Mouse (Mus musculus) midbrain, postnatal 0 days (tissue): Measurements from ENCODE around the gene Angptl4. TPM values are rescaled to one million over a fixed set of nuclear protein-coding genes. Genes with fewer than 3 reads are reported as not detected.
A peak's percentile ranks its signal among the peaks of the same experiment; 100 is the strongest.
"Not testable (repeated sequence)": the region's sequence is repeated elsewhere in the genome, so short reads cannot be mapped to it uniquely, and the experiment has no call there.

ENCODE experiments used
- ATAC-seq: fragments of 200-750 bp; cut with Nextera tagmentation; 2 replicates; pipeline ENCODE4 v1.8.0; 2017; ENCODE audit warnings: moderate number of reproducible peaks, mild to moderate bottlenecking, moderate TSS enrichment, moderate library complexity; ENCODE audit not compliant: low FRiP score
- DNase-seq: peaks from one replicate; pipeline ENCODE4 v3.0.0-alpha.2; 2015; ENCODE audit warnings: low spot score
- H3K27ac ChIP-seq: fragments of 300-500 bp; sonication (generic); 2 replicates; pipeline ENCODE4 v1.5.1; 2014; ENCODE audit warnings: low read depth, mild to moderate bottlenecking, low read length, mixed read lengths
- H3K27me3 ChIP-seq: fragments of 300-500 bp; sonication (generic); 2 replicates; pipeline ENCODE4 v1.6.1; 2014; ENCODE audit warnings: low read length, control low read depth, mixed read lengths; ENCODE audit not compliant: insufficient read depth
- H3K36me3 ChIP-seq: fragments of 300-500 bp; sonication (generic); 2 replicates; pipeline ENCODE4 v1.6.1; 2014; ENCODE audit warnings: low read length, control low read depth, mixed read lengths; ENCODE audit not compliant: insufficient read depth
- H3K4me1 ChIP-seq: fragments of 300-500 bp; sonication (generic); 2 replicates; pipeline ENCODE4 v1.6.1; 2014; ENCODE audit warnings: mild to moderate bottlenecking, control low read depth, antibody characterized with exemption, low read length, mixed read lengths; ENCODE audit not compliant: insufficient read depth
- H3K4me2 ChIP-seq: fragments of 300-500 bp; sonication (generic); 2 replicates; pipeline ENCODE4 v1.6.1; 2014; ENCODE audit warnings: low read depth, mild to moderate bottlenecking, low read length, mixed read lengths; ENCODE audit not compliant: poor library complexity, severe bottlenecking
- H3K4me3 ChIP-seq: fragments of 300-500 bp; sonication (generic); 2 replicates; pipeline ENCODE4 v1.5.1; 2014; ENCODE audit warnings: low read depth, mild to moderate bottlenecking, low read length, moderate library complexity
- H3K9ac ChIP-seq: fragments of 300-500 bp; sonication (generic); replicated peaks from 2 replicates; pipeline ENCODE4 v1.6.1; 2014; ENCODE audit warnings: mild to moderate bottlenecking, low read length, moderate library complexity, mixed read lengths; ENCODE audit not compliant: poor library complexity, severe bottlenecking
- H3K9me3 ChIP-seq: fragments of 300-500 bp; sonication (generic); 2 replicates; pipeline ENCODE4 v1.6.1; 2016; ENCODE audit warnings: low read length, control low read depth
- CTCF ChIP-seq: IDR thresholded peaks from 2 replicates; pipeline ENCODE4 v1.5.1; 2016; ENCODE audit warnings: antibody characterized with exemption, mild to moderate bottlenecking
- WGBS: fragments of 180-500 bp; shearing (Covaris S2); extraction: QIAGEN DNeasy Blood & Tissue Kit; methylation state at CpG from one replicate; pipeline ENCODE4 v1.1.7; 2014; 5-methylcytosine and 5-hydroxymethylcytosine counted together
- polyA plus RNA-seq: library from polyadenylated mRNA; unstranded; fragments of >200 nt; fragmentation: Nextera tagmentation; extraction: Ambion mirVana; gene quantifications from 2 replicates; pipeline ENCODE4 v1.2.1, GENCODE M21; 2015
- total RNA-seq: library from RNA; depleted of rRNA; stranded (reverse); fragments of >200 nt; gene quantifications from 2 replicates; pipeline ENCODE4 v1.2.3, GENCODE M21; 2014

Gene Angptl4
- total and polyA plus RNA-seq, 2 experiments from 2014 or later: 22.5 to 27.5 TPM

DNA sequence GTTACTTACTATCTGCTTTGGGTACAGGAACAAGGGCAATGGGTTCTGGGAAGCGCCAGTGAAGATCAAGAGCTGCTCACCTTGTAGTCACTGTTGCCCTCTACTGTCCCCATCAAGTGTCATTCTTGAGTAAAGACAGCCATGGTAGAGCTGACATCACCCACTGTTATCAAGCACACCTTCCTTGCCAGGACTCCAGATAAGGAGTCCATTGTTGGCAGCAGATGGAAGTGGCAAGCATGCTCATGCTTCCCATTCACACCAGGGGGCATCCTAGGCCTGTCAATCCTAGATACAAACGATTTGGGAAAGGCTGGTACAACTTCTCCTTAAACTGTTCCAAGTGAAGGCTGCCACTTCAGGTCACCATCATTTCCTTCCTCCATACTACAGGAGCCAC lies 35.6 kb downstream of the Angptl4 start:
- ATAC-seq (peak; percentile 44; the same call in 1 of the 2 replicates), DNase-seq (peak; percentile 56)
- Histone ChIP-seq H3K4me3 (no peak overlapping the region), H3K36me3 (peaks cover 29% of the 10 kb centered on the region), H3K4me2 (no peak overlapping the region), H3K27ac (no peak overlapping the region), H3K4me1 (no peaks in the 10 kb centered on the region), H3K9ac (no peak overlapping the region), H3K9me3 (no peaks in the 10 kb centered on the region), H3K27me3 (no peaks in the 10 kb centered on the region)
- 73% methylated on average over 2 of the region's 2 CpGs for WGBS
- TF ChIP-seq CTCF: peak; percentile 70

- no peak overlapping the region for H3K4me2 ChIP-seq
- TF ChIP-seq CTCF: no peak
- WGBS: 89% methylated on average over 5 of the region's 5 CpGs
- H3K9ac ChIP-seq: no peak overlapping the region
- H3K27ac ChIP-seq: no peak overlapping the region
- no peak for DNase-seq
- no peaks in the 10 kb centered on the region for H3K9me3 ChIP-seq
- no peaks in the 10 kb centered on the region for H3K4me1 ChIP-seq
- H3K27me3 ChIP-seq: no peaks in the 10 kb centered on the region
- no peak for ATAC-seq
- peaks cover 29% of the 10 kb centered on the region for H3K36me3 ChIP-seq
- H3K4me3 ChIP-seq: no peak overlapping the region
Measured at GRCm38 (mm10) chr17:33744686-33745384, 36.8 kb downstream of the Angptl4 start.

DNA sequence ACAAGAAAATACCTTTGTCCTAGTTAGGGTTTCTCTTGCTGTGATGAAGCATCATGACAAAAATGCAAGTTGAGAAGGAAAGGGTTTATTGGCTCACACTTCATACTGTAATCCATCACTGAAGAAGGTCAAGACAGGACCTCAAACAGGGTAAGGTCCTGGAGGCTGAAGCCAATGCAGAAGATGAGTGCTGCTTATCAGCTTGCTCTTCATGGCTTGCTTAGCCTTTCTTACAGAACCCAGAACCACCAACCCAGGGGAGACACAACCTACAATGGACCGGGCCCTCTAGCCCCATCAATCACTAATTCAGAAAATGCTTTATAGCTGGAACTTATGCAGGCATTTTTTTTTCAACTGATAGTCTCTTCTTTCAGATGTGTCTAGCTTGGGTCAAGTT lies 39.2 kb downstream of the Angptl4 start:
- no peak for TF ChIP-seq CTCF
- DNase-seq (no peak), ATAC-seq (no peak)
- Histone ChIP-seq H3K9me3 (no peaks in the 10 kb centered on the region), H3K27me3 (no peaks in the 10 kb centered on the region), H3K4me3 (no peak overlapping the region), H3K4me1 (no peaks in the 10 kb centered on the region), H3K9ac (no peak overlapping the region), H3K4me2 (no peak overlapping the region), H3K27ac (no peak overlapping the region), H3K36me3 (peaks cover 10% of the 10 kb centered on the region)
- WGBS: 100% methylated on average over 1 of the region's 1 CpGs

DNA sequence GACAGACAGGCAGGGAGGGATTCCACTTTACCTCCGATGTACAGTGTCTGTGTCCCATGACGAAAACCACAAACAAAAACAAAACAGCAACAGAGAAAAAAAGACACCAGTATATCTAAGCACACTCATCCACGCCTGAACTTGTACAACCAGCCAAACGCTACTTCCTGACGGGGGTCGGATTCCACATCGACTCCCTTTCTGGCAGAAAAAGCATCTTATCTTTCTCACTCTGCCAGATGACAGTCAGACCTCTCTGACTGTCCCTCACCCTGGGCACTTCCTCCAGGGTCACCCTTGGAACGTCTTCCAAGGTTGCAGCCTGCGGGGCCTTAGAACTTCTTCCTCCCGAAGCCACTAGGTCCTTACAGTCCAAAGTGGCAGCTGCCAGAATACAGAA lies 48.1 kb downstream of the Angptl4 start:
- ATAC-seq, H3K4me1 ChIP-seq, H3K36me3 ChIP-seq, H3K9ac ChIP-seq, H3K4me3 ChIP-seq, H3K9me3 ChIP-seq, H3K27ac ChIP-seq, H3K4me2 ChIP-seq, DNase-seq, H3K27me3 ChIP-seq: not testable (repeated sequence)
- 84% methylated on average over 10 of the region's 10 CpGs for WGBS

DNA sequence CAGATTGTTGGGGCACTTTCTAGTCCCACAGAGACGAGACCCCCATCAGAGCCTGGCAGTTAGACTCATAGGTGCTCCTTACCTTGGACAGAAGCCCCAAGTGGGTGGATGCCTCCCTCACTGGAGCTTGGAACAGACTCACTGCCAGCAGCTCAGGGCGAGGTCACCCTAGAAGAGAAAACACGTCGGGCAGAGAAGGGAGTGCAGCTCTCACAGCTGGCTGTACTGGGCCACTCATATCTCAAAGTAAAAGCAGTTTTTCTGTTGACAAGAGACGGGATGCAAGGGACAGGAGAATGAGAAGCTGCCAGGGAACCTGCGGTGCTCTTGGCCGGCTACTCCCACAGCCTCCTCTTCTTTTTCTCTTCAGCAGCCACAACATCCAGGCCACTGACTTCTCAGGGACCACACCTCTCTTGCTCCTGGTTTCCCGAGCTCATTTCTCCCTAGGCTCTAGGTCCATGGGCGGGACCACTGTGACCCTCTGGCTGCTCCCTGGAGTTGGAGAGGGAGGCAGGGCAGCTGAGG lies 49.0 kb downstream of the Angptl4 start:
- not testable (repeated sequence) for H3K27me3 ChIP-seq, H3K36me3 ChIP-seq, H3K27ac ChIP-seq, H3K4me3 ChIP-seq, H3K4me2 ChIP-seq, DNase-seq, H3K4me1 ChIP-seq, ATAC-seq, H3K9ac ChIP-seq, H3K9me3 ChIP-seq
- WGBS: 78% methylated on average over 9 of the region's 9 CpGs

- WGBS: 70% methylated on average over 2 of the region's 2 CpGs
Measured at GRCm38 (mm10) chr17:33729215-33729614, 52.4 kb downstream of the Angptl4 start.

More at GRCm38 (mm10) chr17:33729215-33729614, 52.4 kb downstream of the Angptl4 start:
- ATAC-seq (no peak), DNase-seq (no peak)
- Histone ChIP-seq H3K27me3 (no peaks in the 10 kb centered on the region), H3K4me3 (no peak overlapping the region), H3K27ac (no peak overlapping the region), H3K4me2 (no peak overlapping the region), H3K9me3 (no peaks in the 10 kb centered on the region), H3K9ac (no peak overlapping the region), H3K4me1 (no peaks in the 10 kb centered on the region), H3K36me3 (no peaks in the 10 kb centered on the region)
- TF ChIP-seq CTCF: peak; percentile 50
